Mouse (Mus musculus): ENCODE measurements around the gene Prkd2. TPM values are rescaled to one million over a fixed set of nuclear protein-coding genes. Genes with fewer than 3 reads are reported as not detected.

Gene Prkd2
- polyA plus RNA-seq (2015; fragmentation: Nextera tagmentation; extraction: Ambion mirVana) = 20.5 and 21.9 TPM in 2 replicates

DNA sequence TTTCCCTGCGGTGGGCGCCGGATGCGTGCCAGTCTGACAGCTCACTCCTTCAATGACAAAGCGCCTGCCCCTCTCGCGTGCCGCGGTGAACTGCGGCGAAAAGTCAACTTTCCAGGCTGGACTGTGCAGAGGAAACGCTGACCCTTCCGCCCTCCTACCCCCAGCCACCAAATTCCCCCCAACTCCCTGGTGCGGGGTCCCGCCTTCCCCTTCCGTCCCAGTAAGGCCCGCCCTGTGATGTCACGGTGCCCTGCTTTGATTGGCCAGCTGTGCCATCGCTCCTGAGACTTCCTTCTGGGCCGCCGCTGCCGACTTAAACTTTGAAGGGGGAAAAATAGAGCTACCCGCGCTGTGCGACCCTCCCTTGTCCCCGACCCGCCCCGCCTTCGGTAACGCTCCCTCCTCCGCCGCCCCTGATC, at the start of gene Prkd2:
Gene Prkd2 (plus strand): TSS at position 258 of the 419 bp plus-strand sequence.
- no peaks in the 10 kb centered on the region for H3K9me3 ChIP-seq
- H3K27me3 ChIP-seq = no peaks in the 10 kb centered on the region
- H3K4me2 ChIP-seq = peak within 1 kb of the TSS; percentile 92
- ATAC-seq (ENCODE audit: insufficient number of reproducible peaks, low FRiP score, low TSS enrichment, low read depth) = peak; percentile 88
- peak within 1 kb of the TSS; percentile 62 for H3K9ac ChIP-seq
- H3K4me3 ChIP-seq = peak within 1 kb of the TSS; percentile 62
- 1% methylated on average over 32 of the region's 32 CpGs for WGBS
- H3K4me1 ChIP-seq = peaks cover 36% of the 10 kb centered on the region
- H3K36me3 ChIP-seq = peaks cover 50% of the 10 kb centered on the region
- peak within 1 kb of the TSS; percentile 89 for H3K27ac ChIP-seq

DNA sequence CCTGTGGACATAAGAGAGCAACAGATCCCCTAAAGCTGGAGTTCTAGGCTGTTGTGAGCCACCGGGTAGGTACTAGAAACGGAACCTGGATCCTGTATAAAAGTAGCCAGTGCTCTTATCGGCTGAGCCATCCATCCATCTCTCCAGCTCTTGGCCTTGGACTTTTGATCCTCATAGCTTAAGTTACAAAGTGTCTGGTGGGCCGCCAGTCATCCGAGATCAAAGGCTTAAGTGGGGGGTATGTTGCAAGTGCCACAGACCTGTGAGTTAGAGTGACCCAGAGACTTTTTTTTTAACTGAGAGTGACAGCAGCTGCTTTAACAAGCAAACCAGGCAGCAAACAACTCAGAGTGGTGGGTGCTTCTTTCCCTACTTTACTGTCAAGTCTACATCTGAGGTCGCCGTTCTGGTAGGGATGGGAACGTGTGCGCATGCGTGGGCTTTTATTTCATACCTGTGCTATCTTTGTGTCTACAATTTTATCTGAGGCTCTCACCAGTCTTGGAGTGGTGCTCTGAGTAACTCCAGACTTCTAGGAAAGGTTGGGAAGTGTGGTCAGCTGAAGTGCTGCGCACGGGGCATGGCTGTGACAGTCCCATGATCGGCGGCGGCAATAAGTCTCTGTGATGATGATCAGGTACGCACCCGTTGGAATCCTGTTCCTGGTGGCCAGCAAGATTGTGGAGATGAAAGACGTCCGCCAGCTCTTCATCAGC, 49.5 kb upstream of the Prkd2 start:
- H3K4me2 ChIP-seq = no peak overlapping the region
- H3K9ac ChIP-seq = no peak overlapping the region
- peaks cover 40% of the 10 kb centered on the region for H3K36me3 ChIP-seq
- no peak for ATAC-seq (ENCODE audit: insufficient number of reproducible peaks, low FRiP score, low TSS enrichment, low read depth)
- H3K9me3 ChIP-seq = no peaks in the 10 kb centered on the region
- 86% methylated on average over 19 of the region's 19 CpGs for WGBS
- H3K4me3 ChIP-seq = no peak overlapping the region
- H3K27me3 ChIP-seq = no peaks in the 10 kb centered on the region
- no peaks in the 10 kb centered on the region for H3K4me1 ChIP-seq
- H3K27ac ChIP-seq = no peak overlapping the region

DNA sequence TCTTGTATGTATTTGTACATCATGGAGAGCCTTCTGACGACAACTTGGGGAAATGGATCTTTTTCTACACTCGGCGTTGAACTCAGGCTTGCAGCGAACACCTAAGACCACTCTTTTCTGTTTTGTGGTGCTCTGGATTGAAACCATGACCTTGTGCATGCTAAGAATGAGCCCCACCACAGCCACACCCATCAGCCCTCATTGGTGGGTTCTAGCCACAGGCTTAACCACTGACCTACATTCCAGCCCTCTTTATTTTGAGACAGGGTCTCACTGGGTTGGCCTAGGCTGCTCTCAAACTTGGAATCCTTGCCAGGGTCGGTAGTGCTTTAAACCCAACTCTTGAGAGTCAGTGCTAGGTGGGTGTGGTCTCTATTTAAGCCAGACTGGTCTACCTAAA, 47.8 kb upstream of the Prkd2 start:
- Histone ChIP-seq H3K4me2 (no peak overlapping the region), H3K27ac (no peak overlapping the region), H3K9me3 (no peaks in the 10 kb centered on the region), H3K4me1 (no peaks in the 10 kb centered on the region), H3K4me3 (no peak overlapping the region), H3K27me3 (no peaks in the 10 kb centered on the region), H3K36me3 (peaks cover 38% of the 10 kb centered on the region), H3K9ac (no peak overlapping the region)
- ATAC-seq (ENCODE audit: insufficient number of reproducible peaks, low FRiP score, low TSS enrichment, low read depth) = no peak
- WGBS = 82% methylated on average over 5 of the region's 5 CpGs

DNA sequence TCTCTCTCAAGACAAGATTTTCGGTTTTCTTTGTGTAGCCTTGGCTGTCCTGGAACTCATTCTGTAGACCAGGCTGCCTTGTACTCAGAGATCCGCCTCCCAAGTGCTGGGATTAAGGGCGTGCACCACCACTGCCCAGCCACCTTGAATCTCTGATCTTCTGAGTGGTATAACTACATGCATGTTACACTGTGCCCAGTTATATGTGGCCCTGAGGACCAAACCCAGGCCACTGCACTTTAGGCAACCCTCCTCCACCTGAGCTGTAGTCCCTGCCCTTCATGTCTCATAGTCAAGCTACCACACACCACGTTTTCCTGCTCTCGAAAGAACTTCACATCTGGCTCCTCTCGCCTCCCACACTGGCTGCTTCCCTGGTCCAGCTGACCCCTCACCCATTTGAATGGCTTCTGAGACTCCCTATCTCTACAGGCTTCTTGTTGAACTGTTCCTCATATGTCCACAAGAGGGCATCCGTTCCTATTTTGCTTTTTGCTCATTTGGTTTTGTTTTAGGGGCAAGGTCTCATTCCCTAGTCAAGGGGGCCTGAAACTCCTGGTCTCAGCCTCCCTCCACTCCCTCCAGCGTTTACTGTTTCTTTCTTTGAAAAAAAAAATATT, 38.2 kb upstream of the Prkd2 start:
- Histone ChIP-seq H3K4me3 (no peak overlapping the region), H3K4me2 (no peak overlapping the region), H3K27me3 (no peaks in the 10 kb centered on the region), H3K9ac (no peak overlapping the region), H3K27ac (no peak overlapping the region), H3K9me3 (no peaks in the 10 kb centered on the region), H3K4me1 (peaks cover 1% of the 10 kb centered on the region), H3K36me3 (peaks cover 27% of the 10 kb centered on the region)
- WGBS = 33% methylated on average over 8 of the region's 8 CpGs
- ATAC-seq (ENCODE audit: insufficient number of reproducible peaks, low FRiP score, low TSS enrichment, low read depth) = peak; percentile 57; the same call in 1 of the 2 replicates

DNA sequence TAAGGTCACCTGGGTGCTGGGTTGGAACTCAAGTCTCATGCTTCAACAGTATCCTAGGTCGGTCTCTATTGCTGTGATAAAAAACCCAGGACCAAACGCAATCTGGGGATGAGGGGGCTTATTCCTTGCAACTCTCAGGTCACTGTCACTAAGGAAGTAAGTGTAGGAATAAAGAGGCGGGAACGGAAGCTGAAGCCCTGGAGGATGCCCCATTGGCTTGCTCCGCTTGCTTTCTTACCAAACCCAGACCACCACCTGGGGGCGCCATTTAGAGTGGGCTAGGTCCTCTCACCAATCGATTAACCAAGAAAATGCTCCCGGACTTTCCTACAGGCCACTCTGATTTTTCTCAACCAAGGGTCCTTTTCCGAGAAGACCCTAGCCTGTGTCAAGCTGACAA, 34.8 kb upstream of the Prkd2 start:
- no peaks in the 10 kb centered on the region for H3K9me3 ChIP-seq
- no peak overlapping the region for H3K9ac ChIP-seq
- H3K4me1 ChIP-seq = peaks cover 23% of the 10 kb centered on the region
- H3K4me2 ChIP-seq = no peak overlapping the region
- 90% methylated on average over 9 of the region's 9 CpGs for WGBS
- peaks cover 33% of the 10 kb centered on the region for H3K36me3 ChIP-seq
- H3K4me3 ChIP-seq = no peak overlapping the region
- H3K27ac ChIP-seq = no peak overlapping the region
- ATAC-seq (ENCODE audit: insufficient number of reproducible peaks, low FRiP score, low TSS enrichment, low read depth) = no peak
- peaks cover 23% of the 10 kb centered on the region for H3K27me3 ChIP-seq

DNA sequence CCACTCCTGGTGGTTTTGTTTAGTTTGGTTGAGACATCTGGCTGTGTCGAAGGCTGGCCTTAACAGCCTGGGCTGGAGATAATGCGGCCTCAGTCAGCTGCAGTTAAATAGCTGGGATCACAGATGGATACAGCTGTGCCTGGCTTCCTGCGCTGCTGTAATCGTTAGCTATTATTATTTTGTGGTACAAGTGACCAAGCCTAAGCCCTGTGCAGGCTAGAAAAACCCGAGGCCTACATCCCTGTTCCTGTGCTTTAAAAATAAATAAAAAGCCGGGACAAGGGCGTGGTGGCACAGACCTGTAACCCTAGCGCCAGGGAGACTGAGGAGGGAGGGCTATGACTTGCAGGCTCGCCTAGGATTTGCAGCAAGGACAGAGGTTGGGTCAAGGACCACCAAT, 34.1 kb upstream of the Prkd2 start:
- Histone ChIP-seq H3K27ac (no peak overlapping the region), H3K4me3 (no peak overlapping the region), H3K36me3 (peaks cover 39% of the 10 kb centered on the region), H3K4me2 (no peak overlapping the region), H3K27me3 (peaks cover 26% of the 10 kb centered on the region), H3K9me3 (no peaks in the 10 kb centered on the region), H3K4me1 (peaks cover 23% of the 10 kb centered on the region), H3K9ac (no peak overlapping the region)
- no peak for ATAC-seq (ENCODE audit: insufficient number of reproducible peaks, low FRiP score, low TSS enrichment, low read depth)
- 76% methylated on average over 9 of the region's 9 CpGs for WGBS

DNA sequence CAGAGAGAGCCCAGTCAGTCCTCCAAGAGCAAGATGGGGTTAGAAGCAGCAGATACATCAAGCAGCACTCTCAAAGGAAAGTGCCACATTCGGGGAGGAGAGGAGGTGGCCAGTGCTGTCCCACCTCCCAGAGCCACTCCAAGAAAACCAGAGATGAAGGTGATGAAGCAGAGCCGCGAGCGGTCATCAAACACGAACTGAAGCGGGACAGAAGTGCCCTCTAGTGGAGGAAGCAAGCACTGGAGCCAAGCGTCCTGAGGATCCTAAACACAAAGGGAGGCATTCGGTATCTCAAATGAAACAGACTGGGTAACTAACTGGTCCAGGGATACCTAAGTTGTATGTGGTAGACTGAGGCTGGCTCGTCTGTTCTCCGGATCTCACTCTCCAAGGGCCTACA, 33.0 kb upstream of the Prkd2 start:
- Histone ChIP-seq H3K9ac (no peak overlapping the region), H3K27me3 (peaks cover 26% of the 10 kb centered on the region), H3K4me3 (no peak overlapping the region), H3K4me2 (no peak overlapping the region), H3K9me3 (no peaks in the 10 kb centered on the region), H3K27ac (no peak overlapping the region), H3K4me1 (peaks cover 23% of the 10 kb centered on the region), H3K36me3 (peaks cover 50% of the 10 kb centered on the region)
- no peak for ATAC-seq (ENCODE audit: insufficient number of reproducible peaks, low FRiP score, low TSS enrichment, low read depth)
- WGBS = 26% methylated on average over 10 of the region's 10 CpGs

DNA sequence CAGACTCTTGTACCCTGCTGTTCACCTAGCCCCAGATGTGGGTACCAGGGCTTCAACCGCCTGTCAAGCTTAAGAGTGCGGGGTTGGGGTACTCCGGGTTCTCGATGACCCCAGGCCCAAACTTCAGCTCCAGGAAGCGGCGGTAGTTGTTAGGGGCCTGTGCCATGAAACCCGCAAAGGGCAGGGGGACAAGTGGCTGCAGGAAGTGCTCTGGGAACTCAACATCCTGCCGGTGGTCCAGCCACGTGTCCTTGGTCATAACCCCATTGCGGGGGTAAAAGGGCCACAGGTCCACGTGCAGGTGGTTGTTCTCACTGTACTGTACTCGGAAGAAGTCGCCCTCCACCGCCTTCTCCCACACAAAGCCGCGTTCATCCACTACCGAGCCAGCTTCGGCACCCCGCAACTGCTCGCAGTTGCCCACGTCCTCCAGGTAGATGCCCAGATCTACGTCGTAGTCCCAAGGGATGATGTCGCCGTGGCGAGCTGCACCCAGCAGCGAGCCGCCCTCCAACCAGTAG, 32.2 kb upstream of the Prkd2 start:
- Histone ChIP-seq H3K4me1 (peaks cover 24% of the 10 kb centered on the region), H3K9me3 (no peaks in the 10 kb centered on the region), H3K27ac (no peak overlapping the region), H3K36me3 (peaks cover 50% of the 10 kb centered on the region), H3K27me3 (peaks cover 26% of the 10 kb centered on the region), H3K9ac (no peak overlapping the region), H3K4me3 (peak overlapping the region; percentile 46), H3K4me2 (peak overlapping the region; percentile 88)
- WGBS = 51% methylated on average over 28 of the region's 28 CpGs
- no peak for ATAC-seq (ENCODE audit: insufficient number of reproducible peaks, low FRiP score, low TSS enrichment, low read depth)

DNA sequence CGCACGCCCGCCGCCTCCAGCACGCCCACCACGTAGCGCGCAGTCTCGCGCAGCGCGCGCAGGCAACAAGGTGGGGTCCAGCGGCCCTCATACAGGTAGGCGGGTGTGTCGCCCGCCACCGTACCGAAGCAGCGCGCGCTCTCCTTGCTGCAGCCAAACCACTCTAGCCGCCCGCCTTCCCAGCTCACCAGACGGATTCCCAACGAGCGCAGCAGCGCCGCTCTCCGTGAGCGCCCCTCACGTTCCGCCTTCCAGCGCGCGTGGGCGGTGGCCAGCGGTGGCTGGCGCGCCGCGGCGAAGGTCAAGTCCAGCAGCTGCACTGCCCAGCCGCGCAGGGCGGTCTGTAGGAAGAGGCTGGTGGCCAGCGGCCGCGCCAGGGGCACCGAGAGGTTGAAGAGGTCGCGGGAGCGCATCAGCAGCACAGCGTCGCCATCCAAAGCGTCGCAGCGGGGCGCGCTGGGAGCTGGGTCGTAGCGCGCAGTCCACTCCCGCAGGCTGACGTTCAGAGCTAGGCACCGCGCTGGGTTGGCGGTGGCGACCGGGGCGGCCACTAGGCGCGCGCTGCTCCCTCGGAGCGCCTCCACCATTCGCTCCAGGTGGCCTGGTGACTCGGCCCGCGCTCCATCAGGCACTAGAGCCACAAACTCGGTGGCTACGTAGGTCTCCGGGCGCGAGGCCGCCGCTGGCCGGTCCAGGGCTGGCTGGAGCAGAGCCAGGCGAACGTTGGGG, 31.6 kb upstream of the Prkd2 start:
- ATAC-seq (ENCODE audit: insufficient number of reproducible peaks, low FRiP score, low TSS enrichment, low read depth) = no peak
- no peak overlapping the region for H3K27ac ChIP-seq

DNA sequence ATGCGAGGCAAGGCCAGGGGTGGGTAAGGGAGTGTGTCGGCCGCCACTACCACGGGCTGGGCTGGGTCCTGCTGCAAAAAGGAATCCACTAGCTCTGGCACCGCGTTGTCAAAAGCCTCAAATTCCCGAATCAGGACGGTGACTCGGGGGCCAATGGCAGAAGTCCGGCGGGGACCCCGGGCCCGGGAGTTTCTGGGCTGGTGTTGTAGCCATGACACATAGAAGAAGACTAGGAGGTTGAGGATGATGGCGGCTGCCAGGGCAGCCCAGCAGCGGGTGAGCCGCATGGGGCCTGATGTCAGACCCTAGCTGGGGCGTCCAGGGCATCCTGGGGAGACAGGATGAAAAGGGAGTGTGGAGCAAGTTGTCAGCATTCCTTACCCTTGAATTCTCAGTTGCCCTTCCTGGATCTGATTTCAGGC, 31.0 kb upstream of the Prkd2 start:
- ATAC-seq (ENCODE audit: insufficient number of reproducible peaks, low FRiP score, low TSS enrichment, low read depth) = no peak
- peaks cover 47% of the 10 kb centered on the region for H3K36me3 ChIP-seq

More for the DNA sequence above, 31.6 kb upstream of the Prkd2 start:
- Histone ChIP-seq H3K9ac (peak overlapping the region; percentile 23; the same call in 1 of the 2 replicates), H3K4me3 (peak overlapping the region; percentile 46), H3K27me3 (peaks cover 26% of the 10 kb centered on the region), H3K4me1 (peaks cover 30% of the 10 kb centered on the region), H3K4me2 (peak overlapping the region; percentile 88), H3K9me3 (no peaks in the 10 kb centered on the region), H3K36me3 (peaks cover 50% of the 10 kb centered on the region)
- WGBS = 7% methylated on average over 90 of the region's 90 CpGs

DNA sequence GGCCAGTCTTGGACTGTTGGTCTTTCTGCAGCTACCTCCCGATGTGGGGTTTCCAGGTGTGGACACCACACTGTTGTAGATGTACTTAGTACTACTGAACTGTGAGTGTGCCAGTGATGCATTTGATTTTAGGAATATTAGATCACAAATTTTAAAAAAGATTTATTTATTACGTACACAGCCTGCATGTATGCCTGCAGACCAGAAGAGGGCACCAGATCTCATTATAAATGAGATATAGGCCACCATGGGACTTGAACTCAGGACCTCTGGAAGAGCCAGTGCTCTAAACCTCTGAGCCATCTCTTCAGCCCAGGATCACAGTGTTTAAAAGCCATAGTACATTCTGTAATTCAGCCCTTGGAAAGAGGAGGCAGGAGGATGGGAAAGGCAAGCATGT, 30.2 kb upstream of the Prkd2 start:
- 73% methylated on average over 2 of the region's 2 CpGs for WGBS
- ATAC-seq (ENCODE audit: insufficient number of reproducible peaks, low FRiP score, low TSS enrichment, low read depth) = no peak
- Histone ChIP-seq H3K27ac (no peak overlapping the region), H3K4me3 (no peak overlapping the region), H3K9ac (no peak overlapping the region), H3K4me2 (no peak overlapping the region), H3K4me1 (peaks cover 36% of the 10 kb centered on the region), H3K36me3 (peaks cover 40% of the 10 kb centered on the region), H3K27me3 (peaks cover 26% of the 10 kb centered on the region), H3K9me3 (no peaks in the 10 kb centered on the region)

More for the DNA sequence above, 31.0 kb upstream of the Prkd2 start:
- peak overlapping the region; percentile 23; the same call in 1 of the 2 replicates for H3K9ac ChIP-seq
- peak overlapping the region; percentile 88 for H3K4me2 ChIP-seq
- H3K27me3 ChIP-seq = peaks cover 26% of the 10 kb centered on the region
- H3K27ac ChIP-seq = no peak overlapping the region
- peak overlapping the region; percentile 46 for H3K4me3 ChIP-seq
- no peaks in the 10 kb centered on the region for H3K9me3 ChIP-seq
- peaks cover 30% of the 10 kb centered on the region for H3K4me1 ChIP-seq
- WGBS = 27% methylated on average over 17 of the region's 17 CpGs
